Mouse (Mus musculus) kidney, adult 2 months (tissue): Measurements from ENCODE around the gene Pcsk6.

ENCODE experiments used
- CTCF ChIP-seq: fragments of 200-500 bp; conservative IDR thresholded peaks from 2 replicates; pipeline ENCODE4 v1.5.1; 2011; ENCODE audit warnings: low read depth, mild to moderate bottlenecking, control low read depth, low read length, moderate library complexity, mixed read lengths; ENCODE audit not compliant: insufficient read depth, insufficient read length
- POLR2A ChIP-seq: fragments of 200-500 bp; IDR thresholded peaks from one replicate; pipeline ENCODE4 v1.6.1; 2011; ENCODE audit warnings: low read depth, low read length, control low read depth

- no peak for TF ChIP-seq CTCF
- no peak for TF ChIP-seq POLR2A
Observed at GRCm38 (mm10) chr7:66083757-66084156, 222.2 kb downstream of the Pcsk6 start.
